Mouse (Mus musculus): Measurements from ENCODE around the gene Gca.
"Not testable (repeated sequence)": the region's sequence is repeated elsewhere in the genome, so short reads cannot be mapped to it uniquely, and the experiment has no call there.

Gene Gca

DNA sequence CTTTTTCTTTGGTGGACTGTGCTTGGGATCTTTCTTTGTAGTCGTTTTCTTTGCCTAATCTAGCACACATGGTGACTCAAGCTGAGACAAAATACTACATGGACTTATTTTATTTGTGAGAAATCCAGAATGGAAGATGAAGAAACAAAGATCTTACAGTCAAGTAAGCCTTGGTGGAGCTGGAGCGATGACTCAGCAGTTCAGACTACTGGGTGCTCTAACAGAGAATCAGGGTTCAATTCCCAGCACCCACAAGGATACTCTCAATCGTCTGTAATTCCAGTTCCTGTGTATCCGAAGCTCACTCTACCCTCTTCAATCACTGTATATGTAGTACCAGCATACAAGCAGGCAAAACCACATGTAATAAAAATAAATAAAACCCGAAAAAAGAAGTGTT is 6.2 kb downstream of the Gca start:
- no peak for DNase-seq (ENCODE audit: low spot score)

DNA sequence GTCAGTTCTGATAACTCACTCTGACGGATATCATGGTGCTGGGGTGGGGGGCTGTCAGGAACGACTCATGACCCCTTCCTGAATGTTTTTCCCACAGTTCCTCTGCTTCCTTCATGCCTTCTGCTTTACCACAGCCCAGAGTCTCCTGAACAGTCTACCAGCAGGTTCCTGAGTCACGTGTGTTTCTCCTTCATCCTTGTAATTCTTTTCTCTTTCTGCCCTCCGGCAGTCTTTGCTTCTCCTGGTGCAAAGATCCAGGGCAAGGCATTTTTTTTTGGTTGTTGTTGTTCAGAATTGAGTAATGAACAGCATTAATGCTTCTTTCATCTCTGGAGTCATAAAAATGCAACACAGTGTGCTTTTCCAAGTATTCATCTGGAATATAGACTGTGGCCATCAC is 6.7 kb downstream of the Gca start:
- DNase-seq (ENCODE audit: low spot score), result no peak

DNA sequence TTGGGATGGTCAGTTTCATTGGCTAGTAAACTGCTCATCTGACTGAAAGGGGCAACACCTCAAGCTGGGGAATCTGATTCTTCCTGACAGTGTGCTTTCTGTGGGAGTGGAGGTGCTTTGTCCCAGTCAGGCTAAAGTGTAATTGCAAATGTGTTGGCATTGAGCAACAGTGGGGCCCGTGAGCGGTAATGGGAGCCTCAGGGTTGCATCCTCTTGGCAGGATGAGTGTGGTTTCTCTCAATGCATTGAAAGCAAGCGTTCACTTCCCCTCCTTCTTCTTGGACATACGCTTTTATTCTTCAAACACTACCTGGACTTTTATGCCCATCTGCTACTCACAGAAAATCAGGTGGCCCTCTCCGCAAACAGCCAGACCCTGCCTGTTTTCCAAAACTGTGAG is 8.7 kb downstream of the Gca start:
- no peak for DNase-seq (ENCODE audit: low spot score)

DNA sequence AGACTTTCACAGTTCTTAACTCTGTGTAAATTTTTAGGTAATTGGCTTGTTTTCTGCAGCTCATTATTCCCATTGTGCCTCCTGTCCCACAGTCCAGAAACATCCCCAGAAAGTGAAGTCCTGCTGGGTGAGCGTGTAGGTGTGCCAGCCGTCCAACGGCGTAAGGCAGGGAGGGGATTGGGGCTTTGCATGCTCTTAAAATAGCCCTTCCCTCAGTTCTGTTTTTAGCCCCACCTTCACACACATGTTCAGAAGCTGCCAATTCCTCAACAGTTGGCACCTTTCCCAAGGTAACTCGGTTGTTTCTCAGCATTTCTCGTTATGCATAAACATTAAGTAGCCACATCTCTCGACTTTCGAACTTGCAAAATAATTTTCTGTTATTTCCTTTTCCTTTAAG is 17.6 kb downstream of the Gca start:
- DNase-seq (ENCODE audit: low spot score), result peak; percentile 23

DNA sequence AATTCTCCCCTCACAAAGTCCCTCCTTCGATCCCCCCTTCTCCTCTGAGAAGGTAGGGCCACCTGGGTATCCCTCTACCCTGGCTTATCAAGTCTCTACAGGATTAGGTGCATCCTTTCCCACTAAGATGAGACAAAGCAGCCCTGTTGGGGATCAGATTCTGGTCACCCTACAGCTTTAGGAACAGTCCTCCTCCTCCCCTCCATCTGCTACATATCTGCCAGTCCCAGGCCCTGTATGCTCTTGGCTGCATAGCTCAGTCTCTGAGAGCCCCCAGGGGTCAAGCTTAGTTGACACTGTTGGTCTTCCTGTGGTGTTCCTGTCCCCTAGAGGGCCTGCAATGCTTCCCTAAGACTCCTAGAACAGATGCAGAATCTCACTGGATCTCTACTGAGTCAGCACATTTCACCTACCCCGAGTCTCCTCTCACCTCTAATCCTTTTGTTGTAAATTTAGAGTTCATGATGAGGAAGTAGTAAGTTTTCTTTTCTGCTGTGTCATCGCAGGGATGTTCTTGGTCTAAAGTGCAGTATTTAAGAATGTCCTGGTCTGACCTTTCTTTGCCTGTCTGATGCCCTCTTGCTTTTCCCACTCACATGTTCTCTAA is 21.0 kb downstream of the Gca start:
- no peak for DNase-seq (ENCODE audit: low spot score)

DNA sequence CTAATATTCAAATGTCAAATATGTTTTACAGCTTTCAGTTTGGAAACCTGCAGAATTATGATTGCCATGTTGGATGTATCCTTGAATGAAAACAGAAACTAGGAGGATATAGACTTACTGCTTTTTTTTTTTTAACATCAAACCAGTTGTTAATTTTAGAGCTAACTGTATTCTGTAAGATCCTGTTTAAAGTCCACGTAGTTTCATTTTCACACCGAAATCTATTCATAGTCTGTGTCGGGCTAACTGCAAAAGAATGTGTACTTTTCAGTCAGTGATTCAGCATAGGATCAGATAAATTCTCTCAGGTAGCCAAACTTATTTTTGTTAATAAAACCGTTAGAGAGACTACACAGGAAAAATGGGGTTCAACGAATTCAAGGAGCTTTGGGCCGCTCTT is 21.8 kb downstream of the Gca start:
- DNase-seq (ENCODE audit: low spot score), result no peak

DNA sequence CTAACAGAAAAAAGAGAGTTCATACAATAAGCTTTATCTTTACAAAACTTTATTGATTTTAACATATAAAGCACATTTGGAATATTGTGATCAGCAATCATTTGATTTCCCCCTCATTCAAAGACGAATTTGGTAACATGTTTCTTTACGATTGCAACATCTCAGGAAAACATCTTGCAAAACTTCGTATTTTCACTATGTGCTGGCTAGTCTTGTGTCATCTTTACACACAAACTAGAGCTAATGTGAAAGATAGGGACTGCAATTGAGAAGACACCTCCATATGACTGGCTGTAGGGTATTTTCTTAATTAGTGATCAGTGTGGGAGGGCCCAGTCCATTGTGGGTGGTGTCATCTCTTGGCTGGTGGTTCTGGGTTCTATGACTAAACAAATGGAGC is 42.2 kb downstream of the Gca start:
- DNase-seq (ENCODE audit: low spot score), result no peak

DNA sequence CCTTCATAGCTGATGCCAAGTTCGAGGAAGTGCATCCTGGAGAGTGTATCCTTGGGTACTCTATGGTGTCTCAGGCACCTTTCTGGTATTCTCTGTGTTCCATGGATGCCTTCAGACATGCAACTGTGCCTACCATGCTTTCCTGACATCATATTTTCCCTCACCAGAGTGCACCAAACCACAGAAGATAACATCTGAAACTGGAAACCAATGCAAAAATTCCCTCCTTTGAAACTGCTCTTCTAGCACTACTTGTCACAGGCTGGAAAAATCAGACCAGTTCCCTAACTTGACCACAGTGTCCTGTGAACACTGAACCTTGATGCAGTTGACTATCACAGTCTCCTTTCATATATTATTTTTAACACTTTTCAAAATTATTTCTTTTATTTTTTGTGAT is 45.5 kb downstream of the Gca start:
- DNase-seq (ENCODE audit: low spot score), result no peak

DNA sequence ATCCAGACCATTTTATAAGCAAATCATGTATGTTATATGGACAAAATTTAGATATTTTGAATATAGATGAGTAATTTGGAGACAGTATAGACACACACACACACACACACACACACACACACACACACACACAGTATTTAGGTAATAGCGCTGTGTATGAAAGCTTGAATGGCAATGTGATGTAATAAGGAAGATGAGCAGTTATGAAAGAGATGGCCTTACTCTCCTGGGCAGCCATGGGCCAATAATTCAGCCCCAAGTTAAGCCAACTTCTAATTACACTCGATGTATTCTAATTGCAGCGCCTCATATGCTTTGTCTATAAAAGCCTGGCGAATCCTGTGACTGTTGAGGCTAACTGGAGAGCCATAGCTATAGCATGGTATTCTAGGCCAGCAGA is 50.3 kb downstream of the Gca start:
- DNase-seq (ENCODE audit: low spot score), result not testable (repeated sequence)

DNA sequence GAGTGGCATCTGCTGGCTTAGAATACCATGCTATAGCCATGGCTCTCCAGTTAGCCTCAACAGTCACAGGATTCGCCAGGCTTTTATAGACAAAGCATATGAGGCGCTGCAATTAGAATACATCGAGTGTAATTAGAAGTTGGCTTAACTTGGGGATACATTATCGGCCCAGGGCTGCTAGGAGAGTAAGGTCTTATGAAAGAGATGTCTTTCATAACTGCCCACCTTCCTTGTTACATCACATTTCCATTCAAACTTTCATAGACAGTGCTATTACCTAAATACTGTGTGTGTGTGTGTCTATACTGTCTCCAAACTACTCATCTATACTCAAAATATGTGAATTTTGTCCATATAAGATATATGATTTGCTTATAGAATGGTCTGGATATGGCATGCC is 51.2 kb downstream of the Gca start:
- DNase-seq (ENCODE audit: low spot score), result no peak

DNA sequence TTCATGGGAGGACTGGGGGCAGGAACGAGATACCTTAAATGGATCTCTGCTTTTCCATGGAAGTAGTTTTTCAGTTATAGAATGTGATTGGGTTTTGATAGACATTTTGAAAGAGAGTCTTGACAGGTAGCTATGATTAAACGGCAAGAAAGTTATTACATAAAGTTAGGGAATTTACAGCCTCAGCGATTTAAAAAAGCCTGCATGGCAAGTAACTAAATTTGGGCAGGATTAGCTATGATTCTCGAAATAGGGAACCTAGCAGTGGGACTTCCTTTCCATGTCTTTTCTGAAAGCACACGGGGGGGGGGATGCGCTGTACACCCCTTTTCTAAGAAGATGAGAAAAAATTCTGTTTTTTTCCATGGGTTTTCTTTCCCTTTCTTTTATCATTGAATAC is 53.2 kb downstream of the Gca start:
- no peak for DNase-seq (ENCODE audit: low spot score)

DNA sequence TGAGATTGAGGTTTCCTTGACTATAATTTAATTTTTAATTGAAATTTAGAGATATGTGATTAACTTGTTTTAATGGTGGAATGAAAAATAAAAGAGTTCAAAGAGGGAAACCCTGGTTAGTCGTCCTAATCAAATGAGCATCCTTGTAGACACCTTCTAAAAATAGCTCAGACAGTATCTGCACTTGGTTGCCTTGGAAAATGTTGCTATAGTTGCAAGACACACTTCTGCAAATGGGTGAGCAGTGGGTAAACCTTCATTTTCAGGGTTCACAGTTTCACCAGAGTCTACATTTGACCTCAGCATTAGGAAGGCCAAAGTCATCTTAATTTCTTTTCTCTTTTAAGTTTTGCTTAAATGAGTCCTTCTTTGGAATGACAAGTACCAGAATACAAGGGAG is 54.3 kb downstream of the Gca start:
- no peak for DNase-seq (ENCODE audit: low spot score)

DNA sequence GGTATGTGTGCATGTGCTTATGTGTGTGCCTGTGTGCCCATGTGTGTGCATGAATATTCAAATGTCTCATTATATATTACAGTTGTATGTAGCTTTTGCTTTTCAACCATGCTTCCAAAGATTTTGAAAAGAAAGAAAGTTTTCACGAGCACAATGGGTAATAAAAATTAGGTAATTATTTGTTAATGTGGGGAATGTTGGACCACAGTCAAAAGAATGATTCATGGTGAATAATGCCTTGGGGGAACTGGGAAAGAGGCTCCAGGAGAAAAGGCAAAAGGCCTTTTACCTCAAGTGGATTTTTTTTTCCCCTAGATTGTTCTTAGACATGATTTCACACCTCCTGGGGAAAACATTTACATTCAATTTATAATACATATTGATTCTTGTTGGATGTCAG is 61.9 kb downstream of the Gca start:
- DNase-seq (ENCODE audit: low spot score), result no peak

DNA sequence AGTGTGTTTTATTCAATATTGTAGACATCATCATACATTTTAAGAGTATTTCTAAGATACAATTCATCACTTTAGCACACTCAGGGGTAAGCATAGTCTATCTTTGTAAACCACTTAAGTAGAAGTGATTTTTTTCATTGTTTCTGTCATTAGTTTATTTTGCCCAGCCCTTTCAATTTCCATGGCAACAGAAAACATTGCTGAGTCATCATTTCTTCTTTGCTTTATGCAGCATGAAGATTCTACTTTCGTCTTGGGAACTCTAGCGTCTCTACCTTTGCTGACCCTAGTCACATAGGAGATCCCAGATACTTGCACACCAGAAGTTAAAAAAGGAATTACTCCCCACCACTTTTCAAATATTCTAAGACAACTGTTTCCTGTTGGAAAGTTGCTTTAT is 63.6 kb downstream of the Gca start:
- DNase-seq (ENCODE audit: low spot score), result no peak

DNA sequence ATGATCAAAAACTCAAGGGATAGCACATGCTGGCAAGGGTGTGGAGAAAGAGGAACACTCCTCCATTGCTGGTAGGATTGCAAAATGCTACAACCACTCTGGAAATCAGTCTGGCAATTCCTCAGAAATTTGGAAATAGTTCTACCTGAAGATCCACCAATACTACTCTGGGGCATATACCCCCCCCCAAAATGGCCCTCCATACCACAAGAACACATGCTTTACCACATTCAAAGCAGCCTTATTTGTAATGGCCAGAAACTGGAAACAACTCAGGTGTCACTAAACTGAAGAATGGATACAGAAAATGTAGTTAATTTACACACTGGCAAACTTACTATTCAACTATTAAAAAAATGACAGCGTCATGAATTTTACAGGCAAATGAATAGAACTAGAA is 66.6 kb downstream of the Gca start:
- no peak for DNase-seq (ENCODE audit: low spot score)

DNA sequence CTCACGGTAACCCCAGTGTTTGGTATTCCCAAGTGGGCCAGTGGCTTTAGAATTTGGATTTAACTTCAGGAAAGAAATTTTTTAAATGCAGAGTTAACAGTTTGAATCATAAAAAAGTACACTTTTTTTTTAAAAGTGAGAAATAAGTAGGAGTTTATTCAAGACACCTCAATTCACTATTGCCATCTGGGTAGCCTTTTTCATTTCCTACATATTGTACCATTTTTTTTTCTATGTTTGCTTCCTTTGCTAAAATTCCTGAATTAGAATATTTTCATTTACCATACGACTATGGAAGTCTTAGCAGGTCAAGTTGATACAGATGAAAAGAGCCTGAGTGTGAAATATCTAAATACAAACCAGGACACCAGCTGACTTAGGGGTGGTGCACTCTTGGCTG is 79.0 kb downstream of the Gca start:
- no peak for DNase-seq (ENCODE audit: low spot score)
